Mouse (Mus musculus) heart, adult 2 months (tissue): Measurements from ENCODE around the gene Gns.

Source experiments
- CTCF ChIP-seq: fragments of 200-600 bp; IDR thresholded peaks from 2 replicates; pipeline ENCODE4 v1.8.1; 2022; ENCODE audit warnings: antibody characterized with exemption, mild to moderate bottlenecking, moderate library complexity
- EP300 ChIP-seq: fragments of 200-500 bp; IDR thresholded peaks from 2 replicates; pipeline ENCODE4 v1.6.1; 2011; ENCODE audit warnings: low read depth, low read length, control low read depth; ENCODE audit not compliant: insufficient read depth
- POLR2A ChIP-seq: fragments of 200-500 bp; IDR thresholded peaks from 2 replicates; pipeline ENCODE4 v1.6.1; 2011; ENCODE audit warnings: mild to moderate bottlenecking, low read depth, low read length, control low read depth; ENCODE audit not compliant: insufficient read depth

- TF ChIP-seq CTCF, result no peak
- no peak for TF ChIP-seq EP300
- TF ChIP-seq POLR2A, result no peak
These were observed 33.7 kb downstream of the Gns start for GRCm38 (mm10) chr10:121398599-121398998.
